Mouse (Mus musculus): ENCODE measurements around the gene Plxna1. TPM values are rescaled to one million over a fixed set of nuclear protein-coding genes. Genes with fewer than 3 reads are reported as not detected.

Gene Plxna1
- total RNA-seq, 2 experiments from 2014 or later: 21.3 to 22.7 TPM

GRCm38 (mm10) chr6:89283095-89283494 is 79.3 kb downstream of the Plxna1 start:
- no peak for DNase-seq

- peak in 1 of 2 experiments; percentile 21 for DNase-seq
These were observed 79.8 kb downstream of the Plxna1 start for GRCm38 (mm10) chr6:89282626-89283025.

GRCm38 (mm10) chr6:89281492-89282332 is 80.7 kb downstream of the Plxna1 start:
- DNase-seq: peak in 1 of 2 experiments; percentile 41

DNA sequence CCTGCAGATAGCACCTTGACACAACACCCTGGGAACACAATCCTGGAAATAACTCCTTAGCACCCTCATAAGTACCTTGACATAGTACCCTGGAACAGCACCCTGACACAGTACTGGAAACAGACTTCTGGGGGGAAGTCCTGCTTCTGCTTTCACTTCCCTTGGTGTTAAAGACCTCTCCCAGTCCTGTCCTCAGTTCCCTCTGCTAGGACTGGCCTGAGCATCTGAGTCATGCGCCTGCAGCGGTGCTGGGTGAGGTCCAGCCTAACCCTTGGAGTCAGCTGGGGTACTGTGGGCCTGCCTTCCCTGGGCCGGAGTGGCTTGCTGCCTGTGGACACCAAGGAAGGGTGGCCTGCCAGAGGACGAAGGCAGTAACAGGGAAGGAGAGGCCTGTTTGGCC is 81.9 kb downstream of the Plxna1 start:
- DNase-seq: peak; percentile 46 to 84

- DNase-seq: no peak
These were observed 90.5 kb downstream of the Plxna1 start for GRCm38 (mm10) chr6:89271731-89272475.

- peak in 1 of 2 experiments; percentile 25 for DNase-seq
These were observed 95.2 kb downstream of the Plxna1 start for GRCm38 (mm10) chr6:89267181-89267580.

Other genes with a start within 250 kb of the Plxna1 start
- 10 to 100 TPM; 11.8 to 12.3 TPM for gene Chchd6, start 233.0 kb upstream of the Plxna1 start, total RNA-seq (2021)